Mouse (Mus musculus): ENCODE data around the gene Tmem190. TPM values are rescaled to one million over a fixed set of nuclear protein-coding genes. Genes with fewer than 3 reads are reported as not detected.
A peak's percentile ranks its signal among the peaks of the same experiment; 100 is the strongest.

Gene Tmem190
- total RNA-seq (2014; rRNA removed; ENCODE audit: low replicate concordance): not detected in 2 replicates
- not detected in 2 replicates for polyA plus RNA-seq (2015; fragmentation: Nextera tagmentation; extraction: Ambion mirVana)

DNA sequence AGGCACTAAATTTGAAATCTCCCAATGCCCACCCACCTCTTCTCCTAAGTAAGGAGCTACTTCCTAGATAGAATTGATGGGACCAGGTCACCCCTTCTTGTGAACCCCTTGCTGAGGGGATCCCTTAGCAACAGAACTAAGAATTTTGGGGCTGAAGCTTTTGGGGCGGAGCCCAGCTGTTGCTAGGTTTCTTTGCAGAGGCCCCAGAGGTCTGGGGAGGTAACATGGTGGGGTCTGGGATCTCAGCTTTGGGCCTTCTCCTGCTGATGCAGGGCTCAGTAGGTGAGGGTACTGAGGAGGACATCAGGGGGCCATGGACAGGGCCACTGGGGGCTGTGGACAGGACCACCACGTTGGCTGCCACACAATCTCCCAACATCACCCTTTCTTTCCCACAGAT, at the start of gene Tmem190, which contains the start of gene Il11:
Gene Tmem190, plus strand, starts transcription at position 179 of the 400 bp plus-strand sequence.
Gene Il11, minus strand, starts transcription at position 101 of the 400 bp plus-strand sequence.
- Histone ChIP-seq H3K4me3 (ENCODE audit: low read depth, low read length) (no peak within 1 kb of the TSS), H3K27ac (ENCODE audit: low read depth) (no peak within 1 kb of the TSS), H3K4me1 (ENCODE audit: control insufficient read depth, insufficient read depth) (no peaks in the 10 kb centered on the region), H3K4me2 (ENCODE audit: low read depth, low read length) (no peak within 1 kb of the TSS), H3K27me3 (ENCODE audit: control insufficient read depth, insufficient read depth, low read length) (peaks cover 25% of the 10 kb centered on the region), H3K9me3 (replicated peaks; ENCODE audit: control insufficient read depth, low read length) (no peaks in the 10 kb centered on the region), H3K9ac (replicated peaks; ENCODE audit: low read depth, low read length) (no peak within 1 kb of the TSS), H3K36me3 (replicated peaks; ENCODE audit: control insufficient read depth, insufficient read depth, low read length) (no peaks in the 10 kb centered on the region)
- no peak for TF ChIP-seq CTCF (IDR thresholded peaks at IDR 0.05; ENCODE audit: low read depth)
- ATAC-seq (ENCODE audit: insufficient read depth, low read depth) (no peak), DNase-seq (ENCODE audit: low spot score) (no peak)
- WGBS: 72% methylated on average over 2 of the region's 2 CpGs

DNA sequence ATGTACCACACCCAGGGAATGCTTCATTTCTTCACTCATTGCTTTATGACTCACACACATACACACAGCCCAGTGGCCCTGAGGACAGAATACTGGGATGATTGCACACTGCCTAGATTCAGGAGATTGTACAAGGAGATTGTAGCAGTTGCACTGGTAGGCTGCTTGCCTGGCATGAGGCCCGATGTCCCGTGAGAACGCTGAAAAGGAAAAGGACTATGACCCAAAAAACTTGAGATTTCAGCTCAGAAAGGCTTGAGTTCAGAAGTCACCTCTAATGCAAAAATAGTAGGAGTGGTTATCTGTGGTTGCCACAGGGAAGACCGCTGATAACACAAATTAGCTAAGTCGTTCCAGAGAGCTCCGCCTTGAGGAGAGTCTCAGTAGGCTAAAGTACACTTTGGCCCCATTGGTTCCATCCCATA, 49.8 kb upstream of the Tmem190 start:
- ATAC-seq (ENCODE audit: insufficient read depth, low read depth): no peak
- Histone ChIP-seq H3K9ac (replicated peaks; ENCODE audit: low read depth, low read length) (no peak overlapping the region), H3K36me3 (replicated peaks; ENCODE audit: control insufficient read depth, insufficient read depth, low read length) (no peaks in the 10 kb centered on the region), H3K4me2 (ENCODE audit: low read depth, low read length) (no peak overlapping the region), H3K4me1 (ENCODE audit: control insufficient read depth, insufficient read depth) (no peaks in the 10 kb centered on the region), H3K9me3 (replicated peaks; ENCODE audit: control insufficient read depth, low read length) (no peaks in the 10 kb centered on the region), H3K4me3 (ENCODE audit: low read depth, low read length) (no peak overlapping the region), H3K27me3 (ENCODE audit: control insufficient read depth, insufficient read depth, low read length) (no peaks in the 10 kb centered on the region), H3K27ac (ENCODE audit: low read depth) (no peak overlapping the region)
- TF ChIP-seq CTCF (IDR thresholded peaks at IDR 0.05; ENCODE audit: low read depth) (no peak), EP300 (IDR thresholded peaks at IDR 0.05; ENCODE audit: low read depth) (no peak)
- DNase-seq (ENCODE audit: low spot score): no peak
- 43% methylated on average over 6 of the region's 6 CpGs for WGBS

DNA sequence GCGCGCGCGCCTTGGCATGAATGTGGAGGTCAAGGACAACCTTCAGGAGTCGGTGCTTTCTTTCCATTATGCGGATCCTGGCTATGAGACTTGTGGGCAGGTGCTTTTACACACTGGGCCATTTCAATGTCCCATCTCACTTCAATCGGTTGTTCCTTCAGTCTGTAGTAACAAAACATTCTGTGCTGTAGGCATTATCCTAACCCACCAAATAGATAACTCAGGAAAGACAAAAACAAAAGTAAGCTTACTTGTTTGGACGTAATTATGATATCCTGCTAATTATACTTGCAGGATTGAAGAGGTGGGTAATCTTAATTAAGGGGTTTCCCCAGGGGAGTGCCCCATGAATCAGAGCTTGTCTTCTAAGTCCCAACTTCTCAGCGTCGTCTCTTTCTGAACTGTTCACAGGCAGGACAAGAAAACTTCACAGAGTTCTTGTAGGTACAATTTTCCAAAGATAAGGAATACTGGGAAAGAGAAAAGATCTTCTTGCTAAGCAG, 43.6 kb upstream of the Tmem190 start:
- Histone ChIP-seq H3K27me3 (ENCODE audit: control insufficient read depth, insufficient read depth, low read length) (no peaks in the 10 kb centered on the region), H3K36me3 (replicated peaks; ENCODE audit: control insufficient read depth, insufficient read depth, low read length) (peaks cover 16% of the 10 kb centered on the region), H3K4me3 (ENCODE audit: low read depth, low read length) (peak overlapping the region; percentile 47), H3K9ac (replicated peaks; ENCODE audit: low read depth, low read length) (no peak overlapping the region), H3K4me2 (ENCODE audit: low read depth, low read length) (peak overlapping the region; percentile 67), H3K9me3 (replicated peaks; ENCODE audit: control insufficient read depth, low read length) (no peaks in the 10 kb centered on the region), H3K4me1 (ENCODE audit: control insufficient read depth, insufficient read depth) (peaks cover 19% of the 10 kb centered on the region), H3K27ac (ENCODE audit: low read depth) (peak overlapping the region; percentile 70)
- DNase-seq (ENCODE audit: low spot score): no peak
- no peak for ATAC-seq (ENCODE audit: insufficient read depth, low read depth)
- 48% methylated on average over 10 of the region's 10 CpGs for WGBS
- no peak for TF ChIP-seq CTCF (IDR thresholded peaks at IDR 0.05; ENCODE audit: low read depth)
- no peak for TF ChIP-seq EP300 (IDR thresholded peaks at IDR 0.05; ENCODE audit: low read depth)

DNA sequence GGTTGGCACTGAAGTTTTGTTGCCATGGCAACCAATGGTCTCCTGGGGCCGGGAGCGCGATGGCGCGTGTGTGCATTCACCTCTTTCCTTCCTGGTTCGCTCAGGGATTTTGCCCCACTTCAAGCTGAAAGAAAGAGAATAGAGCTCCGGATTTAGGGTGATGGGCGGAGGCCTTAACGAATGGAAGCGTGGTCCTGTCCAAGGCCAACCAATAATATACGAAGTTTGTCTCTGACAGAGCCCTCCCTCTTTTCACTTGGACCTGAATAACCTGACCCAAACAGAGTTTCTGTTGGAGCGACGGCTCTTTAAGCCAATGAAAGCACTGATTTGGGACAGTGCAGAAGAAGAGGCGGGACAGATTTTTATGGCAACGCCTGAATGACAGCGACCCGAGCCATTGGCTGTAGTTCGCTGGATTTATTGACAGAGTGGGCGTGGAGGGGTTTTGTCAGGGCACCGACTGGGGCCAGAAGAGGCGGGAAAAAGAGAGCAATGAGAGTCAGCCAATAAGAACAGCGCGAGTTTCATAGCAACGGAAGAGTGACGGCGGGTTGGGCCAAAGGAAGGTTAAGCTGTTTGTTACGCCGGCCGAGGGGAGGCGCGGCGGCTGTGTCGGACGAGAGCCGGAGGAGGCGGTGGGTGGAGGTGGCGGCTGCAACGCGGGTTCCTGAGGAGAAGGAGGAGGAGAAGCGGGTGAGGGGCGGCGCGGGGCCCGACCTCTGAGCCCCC, 43.0 kb upstream of the Tmem190 start, which contains the start of gene Kmt5c:
Gene Kmt5c, plus strand, starts transcription at position 572 of the 732 bp plus-strand sequence.
- Histone ChIP-seq H3K4me1 (ENCODE audit: control insufficient read depth, insufficient read depth) (peaks cover 19% of the 10 kb centered on the region), H3K27ac (ENCODE audit: low read depth) (peak within 1 kb of the TSS; percentile 92), H3K9me3 (replicated peaks; ENCODE audit: control insufficient read depth, low read length) (no peaks in the 10 kb centered on the region), H3K27me3 (ENCODE audit: control insufficient read depth, insufficient read depth, low read length) (no peaks in the 10 kb centered on the region), H3K4me3 (ENCODE audit: low read depth, low read length) (peak within 1 kb of the TSS; percentile 87), H3K4me2 (ENCODE audit: low read depth, low read length) (peak within 1 kb of the TSS; percentile 96), H3K9ac (replicated peaks; ENCODE audit: low read depth, low read length) (peak within 1 kb of the TSS; percentile 84), H3K36me3 (replicated peaks; ENCODE audit: control insufficient read depth, insufficient read depth, low read length) (peaks cover 21% of the 10 kb centered on the region)
- ATAC-seq (ENCODE audit: insufficient read depth, low read depth) (peak; percentile 95), DNase-seq (ENCODE audit: low spot score) (peak; percentile 100)
- under 1% methylated on average over 31 of the region's 44 CpGs for WGBS
- TF ChIP-seq CTCF (IDR thresholded peaks at IDR 0.05; ENCODE audit: low read depth) (peak; percentile 29), EP300 (IDR thresholded peaks at IDR 0.05; ENCODE audit: low read depth) (peak; percentile 46; the same call in 1 of the 2 replicates)

DNA sequence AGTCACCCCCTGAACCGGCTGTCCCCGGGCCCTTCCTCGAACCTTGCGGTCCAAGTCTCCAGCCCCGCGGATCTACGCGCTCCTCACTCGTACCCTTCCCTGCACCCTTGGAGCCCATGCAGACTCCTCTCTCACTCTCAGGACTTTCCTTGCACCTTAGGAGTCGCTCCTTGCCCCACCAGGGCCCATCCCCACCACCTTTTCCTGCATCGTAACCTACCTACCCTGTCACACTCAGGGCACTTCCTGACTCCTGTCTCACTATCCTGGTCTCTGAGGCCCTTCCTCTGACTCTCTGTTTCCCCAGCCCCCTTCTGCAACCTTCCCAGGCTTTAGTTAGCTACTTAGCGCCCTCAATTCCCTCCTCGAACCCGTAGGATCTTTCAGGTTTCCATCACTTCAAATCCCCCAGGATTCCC, 42.4 kb upstream of the Tmem190 start:
- ATAC-seq (ENCODE audit: insufficient read depth, low read depth) (peak; percentile 0; the same call in 1 of the 2 replicates), DNase-seq (ENCODE audit: low spot score) (peak; percentile 51)
- H3K4me1 ChIP-seq (ENCODE audit: control insufficient read depth, insufficient read depth): peaks cover 19% of the 10 kb centered on the region
- H3K9me3 ChIP-seq (replicated peaks; ENCODE audit: control insufficient read depth, low read length): no peaks in the 10 kb centered on the region
- H3K27me3 ChIP-seq (ENCODE audit: control insufficient read depth, insufficient read depth, low read length): no peaks in the 10 kb centered on the region
- H3K4me3 ChIP-seq (ENCODE audit: low read depth, low read length): peak overlapping the region; percentile 87
- peak overlapping the region; percentile 96 for H3K4me2 ChIP-seq (ENCODE audit: low read depth, low read length)
- H3K9ac ChIP-seq (replicated peaks; ENCODE audit: low read depth, low read length): peak overlapping the region; percentile 84
- WGBS: 0% methylated on average over 14 of the region's 14 CpGs
- H3K27ac ChIP-seq (ENCODE audit: low read depth): peak overlapping the region; percentile 92
- H3K36me3 ChIP-seq (replicated peaks; ENCODE audit: control insufficient read depth, insufficient read depth, low read length): peaks cover 21% of the 10 kb centered on the region
- TF ChIP-seq CTCF (IDR thresholded peaks at IDR 0.05; ENCODE audit: low read depth) (no peak), EP300 (IDR thresholded peaks at IDR 0.05; ENCODE audit: low read depth) (no peak)
